Mouse (Mus musculus) CH12.LX (cell line): Measurements from ENCODE around the gene Adamts16. TPM values are rescaled to one million over a fixed set of nuclear protein-coding genes. Genes with fewer than 3 reads are reported as not detected.
"Not testable (repeated sequence)": the region's sequence is repeated elsewhere in the genome, so short reads cannot be mapped to it uniquely, and the experiment has no call there.

Source experiments
- DNase-seq: peaks from one replicate; pipeline ENCODE4 v3.0.0-alpha.2; 2013; ENCODE audit errors: extremely low read depth
- H3K27ac ChIP-seq: 2 replicates; pipeline ENCODE4 v1.5.1; 2012; ENCODE audit warnings: low read depth, mild to moderate bottlenecking, control low read depth, moderate library complexity; ENCODE audit not compliant: insufficient read depth
- H3K27me3 ChIP-seq: replicated peaks from 2 replicates; pipeline ENCODE3; 2012; ENCODE audit warnings: inconsistent platforms
- H3K36me3 ChIP-seq, 2 experiments: replicated peaks in 1 of 2; 2 replicates each; pipeline versions ENCODE3 to v1.6.1; 2012; ENCODE audit warnings: inconsistent platforms in 1 of 2, low read length in 1 of 2, mild to moderate bottlenecking in 1 of 2, mixed read lengths in 1 of 2, moderate library complexity in 1 of 2; ENCODE audit not compliant: control insufficient read depth in 1 of 2, insufficient read depth in 1 of 2
- H3K4me1 ChIP-seq, 2 experiments: 2 replicates each; pipeline ENCODE4 v1.6.1; 2012; ENCODE audit warnings: inconsistent platforms in 1 of 2, moderate library complexity in 1 of 2; ENCODE audit not compliant: insufficient read depth in 2 of 2, control insufficient read depth in 1 of 2
- H3K4me2 ChIP-seq: 2 replicates; pipeline ENCODE4 v1.6.1; 2012; ENCODE audit warnings: low read depth, mild to moderate bottlenecking, control low read depth; ENCODE audit not compliant: poor library complexity, insufficient read depth, severe bottlenecking
- H3K4me3 ChIP-seq, 3 experiments: fragments of 150-350 bp in 1 of 3; sonication (generic) in 1 of 3; replicated peaks in 1 of 3; 2 replicates each; pipeline versions ENCODE3 to v1.5.1; 2011 to 2012; ENCODE audit warnings: low read depth in 2 of 3, low read length in 2 of 3, mild to moderate bottlenecking in 2 of 3, moderate library complexity in 2 of 3, control low read depth in 1 of 3, improper control_type of control experiment in 1 of 3, inconsistent platforms in 1 of 3, mixed read lengths in 1 of 3; ENCODE audit not compliant: poor library complexity in 1 of 3
- H3K79me2 ChIP-seq: replicated peaks from 2 replicates; pipeline ENCODE4 v1.6.1; 2012; ENCODE audit warnings: mild to moderate bottlenecking, moderate library complexity; ENCODE audit not compliant: control insufficient read depth, poor library complexity, insufficient read depth, severe bottlenecking; ENCODE audit errors: extremely low read depth
- H3K9ac ChIP-seq: 2 replicates; pipeline ENCODE4 v1.6.1; 2012; ENCODE audit warnings: low read depth, mild to moderate bottlenecking, control low read depth, moderate library complexity; ENCODE audit not compliant: insufficient read depth
- H3K9me3 ChIP-seq: replicated peaks from 2 replicates; pipeline ENCODE3; 2012; ENCODE audit warnings: low read length, inconsistent platforms, mixed read lengths
- ELF1 ChIP-seq: IDR thresholded peaks from 2 replicates; pipeline ENCODE4 v1.6.1; 2014; ENCODE audit warnings: low read depth, mild to moderate bottlenecking, inconsistent platforms, low read length, improper control_type of control experiment
- GABPA ChIP-seq: IDR thresholded peaks from 2 replicates; pipeline ENCODE4 v1.6.1; 2012; ENCODE audit warnings: low read depth, low read length, improper control_type of control experiment, inconsistent platforms; ENCODE audit not compliant: insufficient replicate concordance
- IRF4 ChIP-seq: IDR thresholded peaks from 2 replicates; pipeline ENCODE4 v1.6.1; 2014; ENCODE audit warnings: low read depth, mild to moderate bottlenecking, inconsistent platforms, low read length, improper control_type of control experiment
- KAT2A ChIP-seq: IDR thresholded peaks from 2 replicates; pipeline ENCODE4 v1.6.1; 2012; ENCODE audit warnings: low read length, improper control_type of control experiment, inconsistent platforms; ENCODE audit not compliant: insufficient replicate concordance
- MXI1 ChIP-seq: IDR thresholded peaks from 2 replicates; pipeline ENCODE4 v1.6.1; 2011; ENCODE audit warnings: mild to moderate bottlenecking, low read depth, low read length, improper control_type of control experiment
- MYC ChIP-seq: IDR thresholded peaks from 2 replicates; pipeline ENCODE4 v1.6.1; 2011; ENCODE audit warnings: low read depth, mild to moderate bottlenecking, improper control_type of control experiment, low read length
- NELFE ChIP-seq: IDR thresholded peaks from 2 replicates; pipeline ENCODE4 v1.6.1; 2011; ENCODE audit warnings: low read depth, low read length, improper control_type of control experiment
- NRF1 ChIP-seq: IDR thresholded peaks from 2 replicates; pipeline ENCODE4 v1.6.1; 2014; ENCODE audit warnings: low read depth, mild to moderate bottlenecking, inconsistent platforms, low read length, improper control_type of control experiment, moderate library complexity
- PAX5 ChIP-seq: IDR thresholded peaks from 2 replicates; pipeline ENCODE4 v1.6.1; 2012; ENCODE audit warnings: low read length, inconsistent platforms, mixed read lengths
- POLR2AphosphoS2 ChIP-seq: IDR thresholded peaks from 2 replicates; pipeline ENCODE4 v1.6.1; 2011; ENCODE audit warnings: low read depth, low read length, improper control_type of control experiment
- RCOR1 ChIP-seq: conservative IDR thresholded peaks from 2 replicates; pipeline ENCODE4 v1.6.1; 2012; ENCODE audit warnings: low read depth, mild to moderate bottlenecking, inconsistent platforms, low read length, improper control_type of control experiment
- SIN3A ChIP-seq: IDR thresholded peaks from 2 replicates; pipeline ENCODE4 v1.6.1; 2012; ENCODE audit warnings: low read length, improper control_type of control experiment, inconsistent platforms
- SMC3 ChIP-seq: IDR thresholded peaks from 2 replicates; pipeline ENCODE4 v1.6.1; 2011; ENCODE audit warnings: low read depth, low read length, improper control_type of control experiment
- TBP ChIP-seq: conservative IDR thresholded peaks from 2 replicates; pipeline ENCODE4 v1.6.1; 2011; ENCODE audit warnings: low read depth, low read length, improper control_type of control experiment
- TCF12 ChIP-seq: IDR thresholded peaks from 2 replicates; pipeline ENCODE4 v1.6.1; 2014; ENCODE audit warnings: low read depth, mild to moderate bottlenecking, inconsistent platforms, low read length, improper control_type of control experiment
- UBTF ChIP-seq: IDR thresholded peaks from 2 replicates; pipeline ENCODE4 v1.6.1; 2012; ENCODE audit warnings: low read depth, mild to moderate bottlenecking, inconsistent platforms, low read length, improper control_type of control experiment, moderate library complexity
- USF1 ChIP-seq: IDR thresholded peaks from 2 replicates; pipeline ENCODE4 v1.6.1; 2014; ENCODE audit warnings: low read depth, mild to moderate bottlenecking, inconsistent platforms, low read length, improper control_type of control experiment
- USF2 ChIP-seq: conservative IDR thresholded peaks from 2 replicates; pipeline ENCODE4 v1.6.1; 2011; ENCODE audit warnings: low read depth, low read length, improper control_type of control experiment
- ZC3H11A ChIP-seq: IDR thresholded peaks from 2 replicates; pipeline ENCODE4 v1.6.1; 2012; ENCODE audit warnings: low read depth, mild to moderate bottlenecking, inconsistent platforms, low read length, improper control_type of control experiment
- ZKSCAN1 ChIP-seq: IDR thresholded peaks from 2 replicates; pipeline ENCODE4 v1.6.1; 2012; ENCODE audit warnings: low read depth, inconsistent platforms, low read length, improper control_type of control experiment, borderline replicate concordance
- dilution Hi-C: fragments of 300-500 bp; cut with MboI; formaldehyde crosslinking; loops from 2 replicates; pipeline ENCODE4 v1.14.3; 2020; ENCODE audit warnings: low sequenced_read_pairs; ENCODE audit not compliant: extremely low pct_unique_long_range_greater_than_20kb, extremely low pct_ligation_motif_present
- in situ Hi-C: fragments of 300-500 bp; cut with MboI; formaldehyde crosslinking; loops from 3 replicates; pipeline ENCODE4 v1.14.3; 2019; ENCODE audit warnings: low sequenced_read_pairs, low pct_ligation_motif_present, low pct_unique_long_range_greater_than_20kb, mixed read lengths
- polyA plus RNA-seq: library from polyadenylated mRNA; unstranded; fragments of >175 nt; gene quantifications from 2 replicates; pipeline ENCODE4 v1.2.1, GENCODE M21; 2012; ENCODE audit warnings: low read depth; ENCODE audit not compliant: insufficient read length
- total RNA-seq, 2 experiments: library from RNA; depleted of rRNA; stranded (reverse); fragments of 300-350 nt in 1 of 2; fragments of >200 nt in 1 of 2; gene quantifications; 2 replicates each; pipeline ENCODE4 v1.2.3; 2012 to 2014

Gene Adamts16
- total and polyA plus RNA-seq, 3 experiments: not detected

- DNase-seq: no peak
- no peak for TF ChIP-seq IRF4
- no peak for TF ChIP-seq TBP
- TF ChIP-seq USF2: no peak
- TF ChIP-seq POLR2AphosphoS2: no peak
- TF ChIP-seq NELFE: no peak
- no peak for TF ChIP-seq MYC
- TF ChIP-seq ZC3H11A: no peak
- no peak for TF ChIP-seq ZKSCAN1
- TF ChIP-seq GABPA: no peak
- TF ChIP-seq MXI1: no peak
- no peak for TF ChIP-seq SMC3
- TF ChIP-seq ELF1: no peak
- no peak for TF ChIP-seq NRF1
- no peak for TF ChIP-seq KAT2A
- TF ChIP-seq SIN3A: no peak
- no peak for TF ChIP-seq PAX5
- TF ChIP-seq UBTF: no peak
- no peak for TF ChIP-seq USF1
- no peak for TF ChIP-seq TCF12
- TF ChIP-seq RCOR1: no peak
- H3K79me2 ChIP-seq: no peaks in the 10 kb centered on the region
- H3K27ac ChIP-seq: no peak overlapping the region
- in situ Hi-C loops (no loop called here), dilution Hi-C loops (no loop called here)
- 0 out of 4 replicates have a peak, but pooled peaks cover 0 to 2% of the 10 kb centered on the region in 2 experiments for H3K4me1 ChIP-seq
- no peak overlapping the region for H3K9ac ChIP-seq
- no peaks in the 10 kb centered on the region for H3K9me3 ChIP-seq
- no peak overlapping the region for H3K4me2 ChIP-seq
- H3K4me3 ChIP-seq: no peak overlapping the region
- no peaks in the 10 kb centered on the region for H3K36me3 ChIP-seq
- no peaks in the 10 kb centered on the region for H3K27me3 ChIP-seq
Measured at GRCm38 (mm10) chr13:70885006-70885405, 43.4 kb upstream of the Adamts16 start.

GRCm38 (mm10) chr13:70883891-70884890 is 42.6 kb upstream of the Adamts16 start:
- H3K27ac ChIP-seq: no peak overlapping the region
- DNase-seq: no peak
- no peak overlapping the region for H3K4me2 ChIP-seq
- H3K79me2 ChIP-seq: no peaks in the 10 kb centered on the region
- in situ Hi-C loops: no loop called here
- H3K9ac ChIP-seq: no peak overlapping the region
- TF ChIP-seq SMC3 (no peak), IRF4 (no peak)
- H3K4me3 ChIP-seq: no peak overlapping the region
- H3K27me3 ChIP-seq: no peaks in the 10 kb centered on the region
- no peaks in the 10 kb centered on the region for H3K36me3 ChIP-seq
- no peaks in the 10 kb centered on the region for H3K9me3 ChIP-seq
- dilution Hi-C loops: no loop called here
- 0 out of 4 replicates have a peak, but pooled peaks cover 0 to 2% of the 10 kb centered on the region in 2 experiments for H3K4me1 ChIP-seq

- H3K4me1 ChIP-seq, H3K4me3 ChIP-seq, H3K9me3 ChIP-seq, H3K27me3 ChIP-seq, H3K27ac ChIP-seq, H3K9ac ChIP-seq, dilution Hi-C loops, in situ Hi-C loops, H3K79me2 ChIP-seq, DNase-seq, H3K4me2 ChIP-seq, H3K36me3 ChIP-seq: not testable (repeated sequence)
Measured at GRCm38 (mm10) chr13:70879971-70880370, 38.4 kb upstream of the Adamts16 start.
